Mouse (Mus musculus) limb, embryonic 15.5 days (tissue): ENCODE data around the gene Rrm2. TPM values are rescaled to one million over a fixed set of nuclear protein-coding genes. Genes with fewer than 3 reads are reported as not detected.
"Not testable (repeated sequence)": the region's sequence is repeated elsewhere in the genome, so short reads cannot be mapped to it uniquely, and the experiment has no call there.

Source experiments
- ATAC-seq: fragments of 200-750 bp; cut with Nextera tagmentation; 2 replicates; pipeline ENCODE4 v1.8.0; 2017; ENCODE audit warnings: low read depth, moderate TSS enrichment; ENCODE audit not compliant: insufficient number of reproducible peaks, low FRiP score, low TSS enrichment
- H3K27ac ChIP-seq: fragments of 300-500 bp; sonication (generic); 2 replicates; pipeline ENCODE4 v1.5.1; 2015; ENCODE audit warnings: moderate library complexity, mild to moderate bottlenecking, inconsistent platforms
- H3K27me3 ChIP-seq: fragments of 300-500 bp; sonication (generic); 2 replicates; pipeline ENCODE4 v1.6.1; 2015; ENCODE audit warnings: inconsistent platforms
- H3K36me3 ChIP-seq: fragments of 300-500 bp; sonication (generic); 2 replicates; pipeline ENCODE4 v1.6.1; 2015; ENCODE audit warnings: inconsistent platforms
- H3K4me1 ChIP-seq: fragments of 300-500 bp; sonication (generic); 2 replicates; pipeline ENCODE4 v1.6.1; 2015; ENCODE audit warnings: inconsistent platforms
- H3K4me2 ChIP-seq: fragments of 300-500 bp; sonication (generic); 2 replicates; pipeline ENCODE4 v1.6.1; 2015; ENCODE audit warnings: mild to moderate bottlenecking, inconsistent platforms
- H3K4me3 ChIP-seq: fragments of 300-500 bp; sonication (generic); 2 replicates; pipeline ENCODE4 v1.5.1; 2015; ENCODE audit warnings: mild to moderate bottlenecking, inconsistent platforms
- H3K9ac ChIP-seq: fragments of 300-500 bp; sonication (generic); 2 replicates; pipeline ENCODE4 v1.6.1; 2015; ENCODE audit warnings: inconsistent platforms
- H3K9me3 ChIP-seq: fragments of 300-500 bp; sonication (generic); 2 replicates; pipeline ENCODE4 v1.6.1; 2016; ENCODE audit warnings: inconsistent platforms
- WGBS: fragments of 180-500 bp; shearing (Covaris S2); methylation state at CpG from one replicate; pipeline ENCODE4 v1.1.7; 2015; 5-methylcytosine and 5-hydroxymethylcytosine counted together
- polyA plus RNA-seq: library from polyadenylated mRNA; unstranded; fragments of >200 nt; fragmentation: Nextera tagmentation; extraction: Ambion mirVana; gene quantifications from 2 replicates; pipeline ENCODE4 v1.2.1, GENCODE M21; 2015

Gene Rrm2
- polyA plus RNA-seq, 1 experiment from 2014 or later = 159 TPM

DNA sequence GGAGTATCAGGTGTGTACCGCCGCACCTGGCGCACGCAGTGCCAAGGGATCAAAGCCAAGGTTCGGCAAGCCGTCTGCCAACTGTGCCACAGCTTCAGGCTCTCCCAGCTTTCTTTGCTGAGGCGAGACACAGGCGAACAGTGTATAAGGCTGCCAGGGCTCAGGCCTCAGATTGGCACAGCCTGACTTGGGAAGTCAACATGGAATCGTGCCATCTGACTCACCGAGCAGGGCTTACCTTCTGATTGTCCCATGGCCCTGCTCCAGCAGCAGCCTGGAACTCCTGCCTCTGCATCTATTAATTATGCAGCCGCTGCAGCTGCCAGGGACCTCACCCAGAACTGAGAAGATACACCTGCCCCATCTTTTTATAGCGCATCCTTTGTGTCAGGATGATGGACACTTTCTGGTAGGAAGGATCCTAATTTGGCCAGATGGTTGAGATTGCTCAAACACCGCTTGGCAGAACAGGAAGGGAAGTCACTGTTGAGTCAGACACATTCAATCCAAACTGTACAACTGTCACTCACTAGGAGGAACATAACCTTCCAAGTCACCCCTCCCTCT, 26.9 kb downstream of the Rrm2 start:
- WGBS = 71% methylated on average over 13 of the region's 13 CpGs
- Histone ChIP-seq H3K27me3 (no peaks in the 10 kb centered on the region), H3K36me3 (no peaks in the 10 kb centered on the region), H3K4me1 (no peaks in the 10 kb centered on the region; the same call in 1 of the 2 replicates), H3K9me3 (no peaks in the 10 kb centered on the region), H3K27ac (no peak overlapping the region), H3K9ac (no peak overlapping the region), H3K4me3 (no peak overlapping the region), H3K4me2 (no peak overlapping the region)
- ATAC-seq = peak; percentile 43; the same call in 1 of the 2 replicates

DNA sequence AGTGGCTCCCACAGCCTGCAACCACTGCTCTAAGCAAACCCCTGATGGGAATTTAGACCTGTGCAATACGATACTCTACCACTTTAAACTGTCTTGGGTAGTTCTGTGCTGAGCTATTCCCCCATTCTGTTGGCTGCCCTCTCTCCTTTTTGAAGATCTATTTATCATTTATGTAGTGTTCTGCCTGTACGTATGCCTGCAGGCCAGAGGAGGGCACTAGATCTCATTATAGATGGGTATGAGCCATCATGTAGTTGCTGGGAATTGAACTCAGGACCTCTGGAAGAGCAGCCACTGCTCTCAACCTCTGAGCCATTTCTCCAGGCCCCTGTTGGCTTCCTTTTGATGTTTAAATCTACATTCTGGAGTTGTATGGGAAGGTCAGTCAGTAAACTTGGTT, 28.9 kb downstream of the Rrm2 start:
- H3K27ac ChIP-seq = no peak overlapping the region
- no peaks in the 10 kb centered on the region; the same call in 1 of the 2 replicates for H3K4me1 ChIP-seq
- no peak overlapping the region for H3K4me3 ChIP-seq
- no peak overlapping the region for H3K4me2 ChIP-seq
- H3K36me3 ChIP-seq = no peaks in the 10 kb centered on the region
- H3K9ac ChIP-seq = no peak overlapping the region
- no peaks in the 10 kb centered on the region for H3K9me3 ChIP-seq
- H3K27me3 ChIP-seq = no peaks in the 10 kb centered on the region
- ATAC-seq = no peak
- 55% methylated on average over 2 of the region's 2 CpGs for WGBS

DNA sequence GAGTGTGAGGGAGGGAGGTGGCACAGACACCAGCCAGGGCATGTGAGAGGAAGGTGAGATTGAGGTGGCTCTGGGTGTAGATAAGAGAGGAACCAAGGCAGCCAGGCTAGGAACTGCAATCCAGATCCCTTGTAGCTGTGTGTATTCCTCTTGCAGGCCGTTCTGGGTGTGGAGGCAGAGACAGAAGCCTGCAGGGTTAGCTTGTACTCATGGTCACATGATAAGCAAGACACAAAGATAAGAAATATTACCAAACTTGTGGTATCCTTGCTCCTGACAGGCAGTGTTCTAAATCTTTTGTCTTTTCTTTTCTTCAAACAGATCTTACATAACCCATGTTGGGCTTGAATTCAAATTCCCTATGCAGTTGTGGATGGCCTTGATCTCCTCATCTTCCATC, 31.9 kb downstream of the Rrm2 start:
- H3K27ac ChIP-seq = no peak overlapping the region
- H3K9me3 ChIP-seq = no peaks in the 10 kb centered on the region
- 73% methylated on average over 1 of the region's 1 CpGs for WGBS
- no peaks in the 10 kb centered on the region; the same call in 1 of the 2 replicates for H3K4me1 ChIP-seq
- 0 out of 2 replicates have a peak, but pooled peaks have one; percentile 37 for ATAC-seq
- no peak overlapping the region for H3K4me3 ChIP-seq
- H3K27me3 ChIP-seq = no peaks in the 10 kb centered on the region
- H3K9ac ChIP-seq = no peak overlapping the region
- no peak overlapping the region for H3K4me2 ChIP-seq
- H3K36me3 ChIP-seq = no peaks in the 10 kb centered on the region

DNA sequence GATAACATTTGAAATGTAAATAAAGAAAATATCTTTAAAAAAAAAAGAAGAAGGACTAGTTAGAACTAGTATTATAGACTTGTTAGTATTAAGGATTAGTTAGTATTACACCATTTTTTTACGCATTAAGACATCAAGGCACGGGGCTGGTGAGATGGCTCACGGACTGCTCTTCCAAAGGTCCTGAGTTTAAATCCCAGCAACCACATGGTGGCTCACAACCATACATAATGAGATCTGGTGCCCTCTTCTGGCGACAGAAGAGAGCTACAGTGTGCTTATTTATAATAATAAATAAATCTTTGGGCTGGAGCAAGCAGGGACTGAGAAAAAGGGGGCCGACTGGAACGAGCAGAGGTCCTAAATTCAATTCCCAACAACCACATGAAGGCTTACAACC, 33.5 kb downstream of the Rrm2 start:
- not testable (repeated sequence) for ATAC-seq, H3K36me3 ChIP-seq, H3K4me2 ChIP-seq, H3K27me3 ChIP-seq, H3K9me3 ChIP-seq, H3K9ac ChIP-seq, H3K27ac ChIP-seq, H3K4me1 ChIP-seq, H3K4me3 ChIP-seq
- WGBS = 67% methylated on average over 6 of the region's 6 CpGs

DNA sequence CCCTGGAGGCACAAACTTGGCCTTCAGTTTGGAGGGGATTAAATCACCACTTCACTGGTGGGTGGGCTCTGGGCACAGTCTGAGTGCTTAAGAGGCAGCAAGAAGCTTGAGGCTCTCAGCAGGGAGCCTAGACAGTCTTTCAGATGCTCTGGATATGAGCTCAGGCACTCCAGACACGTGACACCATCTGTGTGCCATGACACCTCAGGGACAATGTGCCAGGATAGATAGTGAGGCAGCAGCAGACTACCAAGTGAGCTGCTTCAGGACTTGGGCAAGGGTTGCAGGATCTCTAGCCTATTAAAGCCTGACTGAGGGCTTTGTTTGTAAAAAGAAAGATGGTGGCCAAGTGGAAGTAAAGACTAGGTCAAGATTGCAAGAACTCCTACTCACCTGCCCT, 36.3 kb downstream of the Rrm2 start:
- H3K4me2 ChIP-seq = no peak overlapping the region
- WGBS = 46% methylated on average over 1 of the region's 1 CpGs
- H3K36me3 ChIP-seq = no peaks in the 10 kb centered on the region
- ATAC-seq = no peak
- H3K27ac ChIP-seq = no peak overlapping the region
- H3K4me1 ChIP-seq = peaks cover 12% of the 10 kb centered on the region
- no peak overlapping the region for H3K4me3 ChIP-seq
- H3K9me3 ChIP-seq = no peaks in the 10 kb centered on the region
- no peaks in the 10 kb centered on the region for H3K27me3 ChIP-seq
- no peak overlapping the region for H3K9ac ChIP-seq

DNA sequence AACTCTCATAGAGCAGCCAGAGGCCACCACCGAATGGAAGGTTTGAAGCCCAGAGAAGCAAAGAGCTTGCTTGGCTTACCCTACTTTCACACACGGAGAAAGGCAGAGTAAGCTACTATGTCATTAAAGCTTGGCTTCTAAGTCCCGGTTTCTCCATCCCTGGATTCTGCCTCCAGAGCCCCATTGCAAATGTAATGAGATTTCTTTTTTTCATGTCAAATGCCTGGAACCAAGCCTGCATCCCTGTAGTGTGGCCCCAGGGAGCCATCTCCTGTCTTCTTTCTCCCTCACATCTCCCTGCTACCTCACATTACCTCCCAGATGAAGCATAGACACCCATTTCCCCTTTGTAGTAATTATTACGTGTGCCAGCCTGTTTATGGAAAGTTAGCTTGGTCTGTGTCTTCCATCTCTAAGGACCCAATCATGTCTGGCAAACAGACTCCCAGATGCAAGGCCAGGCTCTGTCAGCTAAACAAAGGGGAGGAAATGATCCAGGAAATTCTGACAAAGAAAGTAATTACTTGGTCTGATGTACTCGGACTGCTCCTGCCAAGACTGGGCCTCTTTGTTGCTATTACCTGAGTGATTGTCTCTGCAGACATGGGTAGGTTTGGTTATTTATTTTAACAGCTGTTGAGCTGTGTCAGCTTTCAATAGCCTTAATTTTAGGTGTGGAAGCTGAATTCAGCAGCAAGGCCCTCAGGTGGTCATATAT, 38.7 kb downstream of the Rrm2 start:
- H3K36me3 ChIP-seq = no peaks in the 10 kb centered on the region
- H3K9me3 ChIP-seq = no peaks in the 10 kb centered on the region
- peak; percentile 49 for ATAC-seq
- WGBS = 32% methylated on average over 5 of the region's 5 CpGs
- no peak overlapping the region for H3K4me3 ChIP-seq
- H3K27me3 ChIP-seq = no peaks in the 10 kb centered on the region
- H3K4me1 ChIP-seq = peaks cover 16% of the 10 kb centered on the region
- peak overlapping the region; percentile 73 for H3K27ac ChIP-seq
- H3K4me2 ChIP-seq = no peak overlapping the region
- no peak overlapping the region for H3K9ac ChIP-seq

DNA sequence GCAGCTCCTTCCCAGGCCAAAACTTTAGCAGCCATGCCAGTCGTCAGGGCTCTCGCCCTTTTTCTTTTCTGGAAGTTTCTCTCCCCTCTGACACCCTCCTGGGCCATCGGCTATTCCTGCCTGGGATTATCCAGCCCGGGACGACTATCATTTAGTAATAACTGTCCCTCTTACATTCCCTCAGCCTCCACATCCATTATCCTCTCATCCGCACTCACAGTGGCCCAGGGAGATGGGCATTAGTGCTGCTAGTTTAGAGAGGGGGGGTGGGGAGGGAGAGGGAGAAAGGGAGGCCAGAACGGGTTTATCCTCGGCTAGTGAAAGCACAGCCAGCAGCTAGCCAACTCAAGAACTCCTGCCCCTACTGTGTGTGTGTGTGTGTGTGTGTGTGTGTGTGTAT, 39.3 kb downstream of the Rrm2 start:
- Histone ChIP-seq H3K9ac (no peak overlapping the region), H3K4me2 (no peak overlapping the region), H3K4me1 (peaks cover 16% of the 10 kb centered on the region), H3K4me3 (no peak overlapping the region), H3K27ac (peak overlapping the region; percentile 73), H3K27me3 (no peaks in the 10 kb centered on the region), H3K36me3 (no peaks in the 10 kb centered on the region), H3K9me3 (no peaks in the 10 kb centered on the region)
- ATAC-seq = no peak
- WGBS = 47% methylated on average over 8 of the region's 8 CpGs

DNA sequence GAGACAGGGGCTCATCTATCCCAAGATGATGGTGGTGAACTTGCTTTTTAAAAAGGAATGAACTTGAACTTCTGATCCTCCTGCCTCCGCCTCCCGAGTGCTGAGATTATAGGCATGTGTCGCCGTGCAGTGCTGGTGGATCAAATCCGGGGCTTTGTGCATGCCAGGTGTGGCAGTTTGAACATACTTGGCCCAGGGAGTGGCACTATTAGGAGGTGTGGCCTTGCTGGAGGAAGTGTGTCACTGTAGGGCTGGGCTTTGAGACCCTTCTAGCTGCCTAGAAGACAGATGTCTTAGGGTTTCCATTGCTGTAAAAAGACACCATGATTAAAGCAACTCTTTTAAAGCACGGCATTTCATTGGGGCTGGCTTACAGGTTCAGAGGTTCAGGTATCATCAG, 42.5 kb downstream of the Rrm2 start:
- ATAC-seq = no peak
- H3K27ac ChIP-seq = no peak overlapping the region
- H3K36me3 ChIP-seq = no peaks in the 10 kb centered on the region
- H3K9ac ChIP-seq = no peak overlapping the region
- no peaks in the 10 kb centered on the region for H3K27me3 ChIP-seq
- no peak overlapping the region for H3K4me3 ChIP-seq
- H3K9me3 ChIP-seq = no peaks in the 10 kb centered on the region
- peaks cover 16% of the 10 kb centered on the region for H3K4me1 ChIP-seq
- H3K4me2 ChIP-seq = no peak overlapping the region
- 76% methylated on average over 6 of the region's 6 CpGs for WGBS

DNA sequence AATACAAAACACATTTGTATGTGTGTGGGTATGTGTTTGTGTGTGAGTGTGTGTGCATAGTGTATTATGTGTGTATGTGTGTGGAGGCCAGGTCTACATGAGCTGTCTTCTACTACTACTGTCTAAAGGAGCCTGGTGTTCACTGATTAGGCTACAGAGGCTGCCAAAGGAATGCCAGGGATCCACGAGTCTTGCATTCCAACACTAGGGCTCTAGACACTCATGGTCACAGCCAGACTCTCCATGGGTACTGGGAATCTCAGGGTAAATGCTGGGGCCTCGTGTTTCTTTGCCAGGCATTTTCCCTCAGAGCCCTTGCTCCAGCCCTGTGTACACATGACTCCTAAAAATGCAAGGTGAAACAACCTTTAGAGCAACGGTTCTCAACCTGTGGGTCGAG, 45.6 kb downstream of the Rrm2 start:
- no peaks in the 10 kb centered on the region for H3K27me3 ChIP-seq
- H3K9me3 ChIP-seq = no peaks in the 10 kb centered on the region
- no peaks in the 10 kb centered on the region for H3K36me3 ChIP-seq
- no peak overlapping the region for H3K4me3 ChIP-seq
- no peak overlapping the region for H3K4me2 ChIP-seq
- 69% methylated on average over 4 of the region's 4 CpGs for WGBS
- H3K9ac ChIP-seq = no peak overlapping the region
- H3K4me1 ChIP-seq = 0 out of 2 replicates have a peak, but pooled peaks cover 3% of the 10 kb centered on the region
- no peak for ATAC-seq
- no peak overlapping the region for H3K27ac ChIP-seq

DNA sequence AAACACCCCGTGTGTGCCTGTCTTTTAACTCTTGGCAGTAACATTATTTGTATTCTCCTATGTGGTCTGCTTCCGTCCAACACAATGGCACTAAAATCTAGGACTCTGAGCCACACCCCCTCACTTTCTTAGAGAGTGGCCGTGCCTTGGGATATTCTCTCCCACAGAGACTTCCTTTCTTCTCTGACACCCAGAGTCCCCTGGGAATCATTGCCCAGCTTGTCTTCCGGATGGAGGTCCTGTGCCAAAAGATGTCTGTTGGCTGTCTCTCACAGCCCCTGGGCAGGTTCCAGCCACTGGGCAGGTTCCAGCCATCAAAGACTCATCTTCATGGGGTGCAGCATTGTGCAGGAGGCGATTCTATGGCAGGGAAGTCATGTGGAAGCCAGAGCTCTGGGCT, 46.7 kb downstream of the Rrm2 start:
- no peak for ATAC-seq
- Histone ChIP-seq H3K36me3 (no peaks in the 10 kb centered on the region), H3K9me3 (no peaks in the 10 kb centered on the region)

DNA sequence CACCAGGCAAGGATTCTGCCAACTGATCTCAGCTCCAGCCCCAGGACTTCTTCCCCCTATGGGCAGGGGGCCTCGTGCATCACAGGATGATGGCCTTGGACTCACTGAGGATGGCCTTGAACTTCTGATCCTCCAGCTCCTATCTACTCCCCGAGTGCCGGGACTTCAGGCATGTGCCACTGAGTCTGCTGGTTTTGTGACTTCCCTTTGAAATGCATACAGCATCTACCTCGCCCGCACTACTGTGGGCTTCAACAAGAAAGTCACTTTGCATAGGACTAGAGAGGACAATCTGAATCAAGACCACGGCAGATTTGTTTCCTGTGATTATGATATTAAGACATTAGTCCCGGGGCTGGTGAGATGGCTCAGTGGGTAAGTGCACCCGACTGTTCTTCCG, 47.4 kb downstream of the Rrm2 start:
- ATAC-seq = no peak
- Histone ChIP-seq H3K36me3 (no peaks in the 10 kb centered on the region), H3K9me3 (no peaks in the 10 kb centered on the region), H3K4me3 (no peak overlapping the region), H3K4me2 (no peak overlapping the region), H3K4me1 (no peaks in the 10 kb centered on the region), H3K9ac (no peak overlapping the region), H3K27me3 (no peaks in the 10 kb centered on the region), H3K27ac (no peak overlapping the region)
- 87% methylated on average over 9 of the region's 9 CpGs for WGBS

More for the DNA sequence above, 46.7 kb downstream of the Rrm2 start:
- Histone ChIP-seq H3K27me3 (no peaks in the 10 kb centered on the region), H3K4me1 (0 out of 2 replicates have a peak, but pooled peaks cover 3% of the 10 kb centered on the region), H3K9ac (no peak overlapping the region), H3K4me2 (no peak overlapping the region), H3K4me3 (no peak overlapping the region), H3K27ac (no peak overlapping the region)
- WGBS = 67% methylated on average over 5 of the region's 5 CpGs

DNA sequence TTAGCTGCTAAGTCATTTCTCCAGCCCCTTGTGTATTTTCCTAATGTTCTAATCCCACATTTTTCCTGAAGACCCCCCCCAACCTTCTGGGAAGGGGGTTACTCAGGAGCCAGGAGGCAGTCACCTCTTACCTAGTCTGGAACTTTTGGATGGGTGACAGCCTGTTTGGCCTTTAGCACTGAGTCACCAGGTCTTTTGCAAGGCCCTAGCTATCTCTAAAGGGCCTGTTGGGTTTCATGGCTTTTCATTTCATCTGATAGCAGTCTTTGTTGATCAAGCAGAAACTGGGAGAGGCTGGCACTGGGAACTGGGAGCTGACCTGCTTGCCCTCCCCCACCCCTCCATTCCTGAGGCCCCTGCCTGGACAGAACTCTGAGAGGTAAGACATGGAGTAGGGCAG, 49.3 kb downstream of the Rrm2 start:
- H3K27me3 ChIP-seq = no peaks in the 10 kb centered on the region
- H3K9me3 ChIP-seq = no peaks in the 10 kb centered on the region
- H3K36me3 ChIP-seq = no peaks in the 10 kb centered on the region
- ATAC-seq = no peak
- H3K4me2 ChIP-seq = no peak overlapping the region
- H3K4me3 ChIP-seq = no peak overlapping the region
- H3K4me1 ChIP-seq = peaks cover 5% of the 10 kb centered on the region; the same call in 1 of the 2 replicates
- no peak overlapping the region for H3K9ac ChIP-seq
- H3K27ac ChIP-seq = no peak overlapping the region
